Mouse (Mus musculus): ENCODE results near the gene Ganc.

Gene Ganc

GRCm38 (mm10) chr2:120403653-120403985, at the start of gene Ganc:
Gene Ganc, plus strand, starts transcription at chr2:120403896.
- no peak for DNase-seq (ENCODE audit: low spot score in 2 of 2)

- no peak for DNase-seq (ENCODE audit: low spot score in 2 of 2)
Observed at GRCm38 (mm10) chr2:120360425-120360824, 43.3 kb upstream of the Ganc start.

GRCm38 (mm10) chr2:120366501-120366900, 37.2 kb upstream of the Ganc start:
- DNase-seq (ENCODE audit: low spot score in 2 of 2): no peak

- no peak for DNase-seq (ENCODE audit: low spot score in 2 of 2)
Observed at GRCm38 (mm10) chr2:120367416-120368207, 36.1 kb upstream of the Ganc start.

- DNase-seq (ENCODE audit: low spot score in 2 of 2): no peak
Observed at GRCm38 (mm10) chr2:120373858-120374257, 29.8 kb upstream of the Ganc start.

GRCm38 (mm10) chr2:120386264-120386663, 17.4 kb upstream of the Ganc start:
- no peak for DNase-seq (ENCODE audit: low spot score in 2 of 2)

- no peak for DNase-seq (ENCODE audit: low spot score in 2 of 2)
Observed at GRCm38 (mm10) chr2:120387291-120387690, 16.4 kb upstream of the Ganc start.

GRCm38 (mm10) chr2:120389376-120389775, 14.3 kb upstream of the Ganc start:
- DNase-seq (ENCODE audit: low spot score in 2 of 2): no peak

GRCm38 (mm10) chr2:120390934-120391333, 12.8 kb upstream of the Ganc start:
- no peak for DNase-seq (ENCODE audit: low spot score in 2 of 2)

- DNase-seq (ENCODE audit: low spot score in 2 of 2): no peak
Observed at GRCm38 (mm10) chr2:120392406-120392805, 11.3 kb upstream of the Ganc start.

- no peak for DNase-seq (ENCODE audit: low spot score in 2 of 2)
Observed at GRCm38 (mm10) chr2:120397951-120398350, 5.7 kb upstream of the Ganc start.

GRCm38 (mm10) chr2:120402813-120403212, 883 bp upstream of the Ganc start:
- DNase-seq (ENCODE audit: low spot score in 2 of 2): no peak

- DNase-seq (ENCODE audit: low spot score in 2 of 2): peak; percentile 91 to 92
Observed at GRCm38 (mm10) chr2:120403986-120404822, 508 bp downstream of the Ganc start, which contains the start of gene Tmem87a. Gene Tmem87a, minus strand, starts transcription at chr2:120404113.

GRCm38 (mm10) chr2:120404823-120405765, 1.4 kb downstream of the Ganc start:
- DNase-seq (ENCODE audit: low spot score in 2 of 2): no peak

- no peak for DNase-seq (ENCODE audit: low spot score in 2 of 2)
Observed at GRCm38 (mm10) chr2:120411096-120411628, 7.5 kb downstream of the Ganc start.

GRCm38 (mm10) chr2:120414113-120414512, 10.4 kb downstream of the Ganc start:
- DNase-seq (ENCODE audit: low spot score in 2 of 2): no peak

- DNase-seq (ENCODE audit: low spot score in 2 of 2): peak in 1 of 2 experiments; percentile 6
Observed at GRCm38 (mm10) chr2:120414738-120415414, 11.2 kb downstream of the Ganc start.

- DNase-seq (ENCODE audit: low spot score in 2 of 2): no peak
Observed at GRCm38 (mm10) chr2:120424386-120424785, 20.7 kb downstream of the Ganc start.

- DNase-seq (ENCODE audit: low spot score in 2 of 2): no peak
Observed at GRCm38 (mm10) chr2:120444486-120444885, 40.8 kb downstream of the Ganc start.

GRCm38 (mm10) chr2:120446373-120446772, 42.7 kb downstream of the Ganc start:
- DNase-seq (ENCODE audit: low spot score in 2 of 2): no peak

- DNase-seq (ENCODE audit: low spot score in 2 of 2): no peak
Observed at GRCm38 (mm10) chr2:120447306-120447705, 43.6 kb downstream of the Ganc start.
